Mouse (Mus musculus) embryonic facial prominence, embryonic 10.5 days (tissue): ENCODE measurements at regions not wholly inside any gene's neighbourhood (a gene's known extent, or its start where the extent isn't known, plus 50 kb on each side); places are given as distances from the start of the nearest gene placed in this dataset.
A peak's percentile ranks its signal among the peaks of the same experiment; 100 is the strongest.

ENCODE experiments used
- DNase-seq: peaks from one replicate; pipeline ENCODE4 v3.0.0-alpha.2; 2017; ENCODE audit warnings: low spot score
- H3K27ac ChIP-seq: fragments of 300-500 bp; sonication (generic); replicated peaks from 2 replicates; pipeline ENCODE4 v1.5.1; 2016; ENCODE audit warnings: mild to moderate bottlenecking
- H3K27me3 ChIP-seq: fragments of 300-500 bp; sonication (generic); replicated peaks from 2 replicates; pipeline ENCODE4 v1.6.1; 2016; ENCODE audit warnings: low read depth, mild to moderate bottlenecking; ENCODE audit not compliant: poor library complexity, severe bottlenecking
- H3K36me3 ChIP-seq: fragments of 300-500 bp; sonication (generic); replicated peaks from 2 replicates; pipeline ENCODE4 v1.6.1; 2016; ENCODE audit warnings: mild to moderate bottlenecking, moderate library complexity
- H3K4me1 ChIP-seq: fragments of 300-500 bp; sonication (generic); 2 replicates; pipeline ENCODE4 v1.6.1; 2016
- H3K4me3 ChIP-seq: fragments of 300-500 bp; sonication (generic); 2 replicates; pipeline ENCODE4 v1.5.1; 2016; ENCODE audit warnings: mild to moderate bottlenecking, moderate library complexity
- H3K9me3 ChIP-seq: fragments of 300-500 bp; sonication (generic); 2 replicates; pipeline ENCODE4 v1.6.1; 2016; ENCODE audit warnings: mild to moderate bottlenecking
- WGBS: fragments of 180-500 bp; shearing (Covaris S2); methylation state at CpG from one replicate; pipeline ENCODE4 v1.1.7; 2016; 5-methylcytosine and 5-hydroxymethylcytosine counted together

DNA sequence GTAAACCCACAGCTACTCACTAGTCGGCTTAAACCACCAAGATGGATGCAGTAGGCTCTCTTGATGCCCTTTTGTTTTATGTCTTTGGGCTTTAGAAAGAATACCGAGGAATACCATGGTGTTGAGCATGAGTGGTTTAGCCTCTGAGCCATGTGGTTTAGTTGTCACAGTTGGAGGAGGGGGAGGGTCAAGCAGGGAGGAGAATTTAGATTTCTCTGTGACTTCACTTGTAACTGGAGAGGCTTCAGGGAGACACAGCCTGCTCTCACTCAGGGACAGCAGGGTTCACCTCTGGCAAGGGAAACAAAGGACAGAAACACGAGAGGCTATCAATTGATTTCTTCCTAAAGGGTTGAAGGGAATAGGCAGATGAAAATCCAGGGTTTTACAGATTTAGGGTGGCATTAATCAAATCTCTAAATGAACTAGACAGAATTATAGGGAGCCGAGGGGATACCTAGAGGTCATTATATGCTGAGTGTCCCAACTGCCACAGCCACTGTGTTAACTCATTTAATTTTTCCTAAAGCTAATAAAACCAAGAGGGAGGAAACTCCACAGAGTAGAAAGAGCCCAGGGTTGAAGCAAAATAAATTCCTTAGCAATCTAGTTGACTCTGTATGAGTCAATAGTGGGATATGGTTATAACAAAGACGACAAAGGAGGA, 2113.7 kb upstream of the 5930422O12Rik start:
- no peaks in the 10 kb centered on the region for H3K27me3 ChIP-seq
- no peaks in the 10 kb centered on the region for H3K9me3 ChIP-seq
- no peaks in the 10 kb centered on the region for H3K36me3 ChIP-seq
- WGBS: 49% methylated on average over 5 of the region's 5 CpGs
- H3K4me3 ChIP-seq: no peak overlapping the region
- peak; percentile 11 for DNase-seq
- H3K27ac ChIP-seq: 0 out of 2 replicates have a peak overlapping the region, but pooled peaks have one; percentile 10
- peaks cover 13% of the 10 kb centered on the region for H3K4me1 ChIP-seq

DNA sequence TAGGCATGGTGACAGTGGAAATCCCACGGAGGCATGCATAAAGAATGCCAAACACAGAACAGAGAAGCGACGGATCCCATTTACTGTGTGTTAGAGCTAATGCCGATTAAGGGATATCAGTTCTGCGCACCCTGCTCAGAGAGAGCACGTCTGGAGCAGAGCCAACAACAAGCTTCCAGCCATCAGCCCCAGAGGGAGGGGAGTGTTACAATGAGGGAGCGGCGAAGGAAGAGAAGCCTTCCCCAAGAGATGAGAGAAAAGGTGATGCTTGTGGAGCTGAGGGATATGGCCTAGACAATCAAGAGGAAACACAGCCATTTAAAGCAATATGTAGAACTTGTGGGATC, 2113.2 kb upstream of the 5930422O12Rik start:
- Histone ChIP-seq H3K36me3 (no peaks in the 10 kb centered on the region), H3K4me3 (no peak overlapping the region), H3K9me3 (no peaks in the 10 kb centered on the region), H3K27me3 (no peaks in the 10 kb centered on the region), H3K27ac (no peak overlapping the region), H3K4me1 (peaks cover 13% of the 10 kb centered on the region)
- no peak for DNase-seq
- WGBS: 61% methylated on average over 8 of the region's 8 CpGs

DNA sequence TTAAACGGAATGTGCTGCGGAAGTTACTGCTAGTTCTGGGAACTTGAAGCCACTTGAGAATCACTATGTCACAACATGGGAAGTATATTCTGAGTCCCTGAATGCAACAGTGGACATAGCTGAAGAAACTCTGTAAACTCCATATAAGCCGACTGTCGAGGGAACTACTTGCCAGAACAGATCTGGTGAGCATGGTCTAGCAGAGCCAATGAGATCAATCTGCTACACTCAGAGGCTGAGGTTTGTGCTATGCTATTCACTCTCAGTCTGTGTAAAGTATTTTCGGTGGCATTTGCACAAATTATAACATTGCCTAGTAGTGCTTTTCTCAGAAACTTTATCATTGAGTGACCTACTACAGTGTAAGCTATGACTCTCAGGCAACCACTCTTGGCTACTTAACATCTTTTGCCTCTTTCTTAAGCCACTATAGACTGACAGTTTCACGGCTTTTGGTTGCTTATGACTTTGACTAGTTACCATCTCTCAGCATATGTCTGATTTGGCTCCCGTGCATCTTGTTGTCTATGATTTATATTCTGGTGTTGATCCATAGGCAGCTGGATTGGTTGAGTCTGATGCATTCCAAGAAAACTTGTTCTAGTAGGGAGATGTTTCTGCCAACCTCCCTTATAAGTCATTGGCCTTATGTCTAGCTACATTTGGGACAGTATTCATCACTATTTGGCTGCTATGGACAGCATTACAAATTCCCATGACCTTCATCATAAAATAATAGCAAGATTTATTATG, 2094.8 kb upstream of the 5930422O12Rik start:
- Histone ChIP-seq H3K27me3 (no peaks in the 10 kb centered on the region), H3K36me3 (no peaks in the 10 kb centered on the region), H3K4me1 (no peaks in the 10 kb centered on the region), H3K4me3 (no peak overlapping the region), H3K27ac (no peak overlapping the region), H3K9me3 (no peaks in the 10 kb centered on the region)
- WGBS: 93% methylated on average over 7 of the region's 7 CpGs
- no peak for DNase-seq

DNA sequence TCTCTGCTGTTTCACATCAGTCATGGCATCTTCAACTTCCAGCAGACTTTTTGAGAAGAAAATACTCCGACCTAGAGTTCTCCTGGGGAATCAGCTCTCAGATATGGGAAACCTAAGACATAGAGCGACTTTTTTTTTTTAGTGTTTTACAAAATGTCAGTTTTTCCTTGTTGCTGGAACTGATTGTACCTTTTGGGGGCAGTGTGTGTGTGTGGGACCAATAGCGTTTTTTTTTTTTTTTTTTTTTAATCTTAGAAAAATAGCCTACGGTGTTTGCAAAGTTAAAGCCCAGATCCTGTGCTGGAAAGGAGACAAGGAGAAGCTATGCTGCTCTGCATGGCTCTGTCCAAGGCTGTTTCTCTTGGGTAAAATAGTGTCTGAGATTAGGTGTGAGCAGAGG, 2080.0 kb upstream of the 5930422O12Rik start:
- 78% methylated on average over 4 of the region's 4 CpGs for WGBS
- Histone ChIP-seq H3K27me3 (no peaks in the 10 kb centered on the region), H3K27ac (no peak overlapping the region), H3K4me3 (no peak overlapping the region), H3K36me3 (no peaks in the 10 kb centered on the region), H3K4me1 (no peaks in the 10 kb centered on the region), H3K9me3 (no peaks in the 10 kb centered on the region)
- no peak for DNase-seq

DNA sequence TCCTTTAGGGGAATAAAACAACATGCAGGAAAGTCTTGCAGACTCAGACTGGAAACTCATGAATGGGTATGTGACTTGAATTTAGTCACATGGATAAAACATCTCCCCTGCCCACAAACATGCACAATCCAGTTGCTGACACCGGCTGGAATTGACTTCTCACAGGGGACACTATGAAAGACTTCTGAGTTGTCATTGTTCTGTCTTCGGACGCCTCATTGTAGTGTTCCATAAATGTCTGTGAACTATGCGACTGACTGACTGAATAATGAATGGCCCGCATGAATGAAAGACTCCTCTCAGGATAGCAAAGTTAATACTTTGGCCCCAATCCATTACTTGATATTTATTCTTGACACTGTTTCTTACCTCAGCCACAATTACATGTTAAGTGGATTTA, 2058.9 kb upstream of the 5930422O12Rik start:
- DNase-seq: no peak
- Histone ChIP-seq H3K27me3 (no peaks in the 10 kb centered on the region), H3K4me3 (no peak overlapping the region), H3K27ac (no peak overlapping the region), H3K4me1 (peaks cover 12% of the 10 kb centered on the region; the same call in 1 of the 2 replicates), H3K36me3 (no peaks in the 10 kb centered on the region), H3K9me3 (no peaks in the 10 kb centered on the region)
- WGBS: 75% methylated on average over 5 of the region's 5 CpGs

DNA sequence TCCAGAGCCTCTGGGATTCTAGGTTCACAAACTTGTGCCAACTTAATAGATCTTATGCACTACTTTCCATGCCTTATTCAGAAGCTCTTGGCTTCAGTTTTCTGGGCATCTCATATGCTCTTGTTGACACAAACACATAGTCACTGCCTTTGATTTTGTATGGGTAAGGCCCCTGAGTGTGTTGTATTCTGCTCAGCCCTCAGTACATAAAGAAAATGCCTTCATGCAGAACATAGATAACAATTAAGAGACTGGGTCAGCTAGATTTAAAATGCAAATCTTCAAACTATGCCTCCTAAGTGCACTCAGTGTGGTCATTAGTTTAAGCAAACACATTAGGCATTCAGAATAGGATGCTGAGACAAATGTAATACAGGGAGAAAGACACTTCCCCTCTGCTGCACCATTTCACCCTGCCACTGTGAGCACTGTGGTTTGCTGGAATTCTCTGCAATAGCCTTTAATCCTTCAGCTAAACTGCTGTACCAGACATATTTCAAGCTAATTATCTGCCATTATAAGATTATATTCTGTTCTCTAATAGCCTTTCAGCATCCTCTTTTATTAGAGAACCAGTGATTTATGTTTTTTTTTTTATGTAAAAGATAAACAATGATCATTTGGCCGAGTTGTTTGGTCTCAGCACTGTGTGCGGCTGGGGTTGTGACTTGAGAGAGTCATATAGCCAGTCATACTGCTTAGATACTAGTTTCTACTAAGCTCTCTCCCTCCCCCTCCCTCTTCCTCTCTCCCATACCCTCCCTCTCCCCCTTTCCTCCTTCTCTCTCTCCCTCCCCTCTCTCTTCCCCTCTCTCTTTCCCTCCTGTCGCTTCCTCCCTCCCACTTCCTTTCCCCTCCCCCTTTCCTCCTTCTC, 2058.1 kb upstream of the 5930422O12Rik start:
- Histone ChIP-seq H3K4me3 (no peak overlapping the region), H3K4me1 (peaks cover 12% of the 10 kb centered on the region; the same call in 1 of the 2 replicates), H3K27ac (no peak overlapping the region), H3K27me3 (no peaks in the 10 kb centered on the region), H3K36me3 (no peaks in the 10 kb centered on the region), H3K9me3 (no peaks in the 10 kb centered on the region)
- 56% methylated on average over 3 of the region's 3 CpGs for WGBS
- no peak for DNase-seq

DNA sequence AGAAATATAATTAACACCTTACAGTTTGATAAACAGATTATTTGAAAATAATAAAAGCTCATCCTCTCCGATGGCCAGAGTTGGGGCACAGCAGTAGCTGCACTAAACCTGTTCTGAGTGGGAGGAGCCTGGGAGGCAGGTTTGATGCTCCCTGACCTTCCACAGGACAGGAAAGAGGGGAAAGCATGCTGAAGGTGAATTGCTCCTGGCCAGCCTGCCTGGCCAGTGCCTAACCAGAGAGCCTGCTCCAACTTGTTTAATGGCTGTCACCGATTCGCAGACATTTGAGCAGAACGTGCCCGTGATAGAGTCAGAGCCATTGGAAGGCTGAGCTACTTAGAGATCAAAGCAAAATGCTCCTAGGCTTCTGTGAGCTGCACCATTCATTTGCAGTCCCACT, 2056.9 kb upstream of the 5930422O12Rik start:
- H3K4me3 ChIP-seq: no peak overlapping the region
- no peaks in the 10 kb centered on the region for H3K27me3 ChIP-seq
- 71% methylated on average over 5 of the region's 5 CpGs for WGBS
- H3K4me1 ChIP-seq: peaks cover 12% of the 10 kb centered on the region; the same call in 1 of the 2 replicates
- no peak overlapping the region for H3K27ac ChIP-seq
- no peaks in the 10 kb centered on the region for H3K36me3 ChIP-seq
- DNase-seq: no peak
- H3K9me3 ChIP-seq: no peaks in the 10 kb centered on the region

DNA sequence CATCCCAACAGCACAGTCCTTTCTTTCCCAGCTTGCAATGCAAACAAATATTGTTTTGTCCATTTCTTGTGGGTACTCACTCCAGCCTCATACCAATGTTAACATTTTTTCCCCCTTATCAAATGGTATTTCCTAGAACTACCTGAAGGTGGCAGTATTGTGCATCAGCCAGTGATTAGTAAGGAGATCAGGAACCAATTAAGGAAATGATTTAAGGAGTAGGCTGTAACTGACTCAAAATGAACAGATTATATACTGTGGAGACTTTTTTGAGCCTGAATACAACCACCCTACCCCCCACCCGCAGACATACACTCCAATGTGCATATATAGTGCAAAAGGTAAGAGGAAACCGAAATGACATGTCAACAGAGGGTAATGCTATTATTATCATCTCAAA, 2056.1 kb upstream of the 5930422O12Rik start:
- Histone ChIP-seq H3K4me1 (peaks cover 12% of the 10 kb centered on the region; the same call in 1 of the 2 replicates), H3K9me3 (no peaks in the 10 kb centered on the region), H3K27ac (no peak overlapping the region), H3K27me3 (no peaks in the 10 kb centered on the region), H3K4me3 (no peak overlapping the region), H3K36me3 (no peaks in the 10 kb centered on the region)
- no peak for DNase-seq
- WGBS: 71% methylated on average over 2 of the region's 2 CpGs

DNA sequence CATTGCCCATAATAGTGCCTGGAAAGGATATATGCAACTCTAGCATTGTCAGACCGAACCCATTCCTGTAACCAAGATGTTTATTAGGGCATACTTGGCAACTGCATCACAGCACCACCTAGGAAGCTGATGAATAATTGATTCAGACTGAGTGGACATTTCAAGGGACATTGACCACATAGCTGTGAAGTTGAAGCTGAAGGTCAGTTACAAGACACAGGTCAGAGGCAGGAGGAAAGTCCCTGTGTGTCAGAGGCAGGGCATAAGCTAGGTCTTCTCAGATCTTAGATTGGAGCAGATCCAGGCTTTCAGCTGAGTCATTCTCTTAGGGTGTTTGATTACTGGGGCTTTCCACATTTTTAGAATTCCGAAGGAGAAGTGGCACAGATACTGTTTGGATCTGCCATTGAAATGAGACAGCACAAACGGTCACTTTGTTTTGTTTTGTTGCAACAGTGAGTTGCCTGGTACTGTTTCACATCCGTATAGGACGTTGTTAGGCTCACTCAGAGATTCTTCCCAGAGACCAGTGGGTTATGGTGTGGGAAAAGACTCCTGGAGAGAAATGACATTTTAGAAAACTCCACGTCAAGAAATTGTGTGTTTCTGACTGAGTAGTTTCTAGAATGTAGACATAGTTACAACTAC, 2055.2 kb upstream of the 5930422O12Rik start:
- H3K36me3 ChIP-seq: no peaks in the 10 kb centered on the region
- H3K27ac ChIP-seq: no peak overlapping the region
- H3K4me1 ChIP-seq: peaks cover 12% of the 10 kb centered on the region; the same call in 1 of the 2 replicates
- no peaks in the 10 kb centered on the region for H3K9me3 ChIP-seq
- WGBS: 82% methylated on average over 6 of the region's 6 CpGs
- DNase-seq: no peak
- no peak overlapping the region for H3K4me3 ChIP-seq
- no peaks in the 10 kb centered on the region for H3K27me3 ChIP-seq

DNA sequence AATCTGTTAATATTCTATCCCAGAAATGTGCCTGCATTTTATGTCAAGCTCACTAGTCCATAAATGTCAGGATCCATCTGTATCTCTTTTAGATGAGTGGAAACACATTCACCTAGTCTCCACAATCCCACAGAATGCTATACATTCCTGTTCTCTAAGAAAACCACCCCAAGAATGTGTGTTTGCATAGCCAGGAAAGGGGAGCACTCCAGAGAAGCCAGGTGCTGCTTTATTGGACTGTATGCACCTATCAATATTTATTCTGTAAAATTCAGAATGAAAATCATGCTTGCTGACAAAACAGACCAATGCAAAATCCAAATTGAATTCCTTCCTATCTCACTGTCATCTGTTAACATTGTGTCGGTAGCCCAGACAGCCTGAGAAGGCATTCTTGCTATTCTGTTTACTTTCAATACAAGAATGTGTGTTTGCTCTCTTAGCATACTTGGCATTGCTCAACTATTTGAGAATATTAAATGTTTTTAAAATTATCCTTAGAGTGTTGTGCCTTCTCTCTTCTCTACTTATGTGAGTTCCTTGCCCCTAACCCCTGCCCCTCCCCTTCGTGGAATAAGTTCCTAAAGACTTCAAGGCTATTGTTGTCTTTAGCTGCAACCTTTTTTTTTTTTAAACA, 2050.7 kb upstream of the 5930422O12Rik start:
- no peak for DNase-seq
- 81% methylated on average over 2 of the region's 2 CpGs for WGBS
- H3K36me3 ChIP-seq: no peaks in the 10 kb centered on the region
- H3K4me1 ChIP-seq: no peaks in the 10 kb centered on the region
- no peaks in the 10 kb centered on the region for H3K9me3 ChIP-seq
- H3K27ac ChIP-seq: no peak overlapping the region
- no peaks in the 10 kb centered on the region for H3K27me3 ChIP-seq
- H3K4me3 ChIP-seq: no peak overlapping the region

DNA sequence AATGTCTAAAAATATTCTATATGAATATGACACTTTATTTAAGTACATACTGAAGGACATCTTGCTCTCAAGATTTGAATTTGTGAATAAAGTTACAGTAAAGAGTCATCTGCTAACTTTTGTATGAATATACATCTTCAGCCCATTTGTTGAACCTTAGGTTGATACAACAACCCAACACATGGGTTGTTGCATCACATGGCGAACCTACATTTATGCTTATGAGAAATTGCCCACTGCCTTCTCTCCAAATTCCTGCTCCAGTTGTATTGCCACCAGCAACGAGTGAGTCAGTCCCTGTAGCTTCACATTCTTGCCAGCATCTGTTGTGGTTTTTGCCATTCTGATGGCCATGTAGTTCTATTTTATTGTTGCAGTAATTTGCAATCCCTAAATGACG, 2023.7 kb upstream of the 5930422O12Rik start:
- Histone ChIP-seq H3K4me1 (0 out of 2 replicates have a peak, but pooled peaks cover 7% of the 10 kb centered on the region), H3K9me3 (no peaks in the 10 kb centered on the region), H3K27me3 (no peaks in the 10 kb centered on the region), H3K27ac (no peak overlapping the region), H3K4me3 (no peak overlapping the region), H3K36me3 (no peaks in the 10 kb centered on the region)
- 81% methylated on average over 3 of the region's 3 CpGs for WGBS
- no peak for DNase-seq

DNA sequence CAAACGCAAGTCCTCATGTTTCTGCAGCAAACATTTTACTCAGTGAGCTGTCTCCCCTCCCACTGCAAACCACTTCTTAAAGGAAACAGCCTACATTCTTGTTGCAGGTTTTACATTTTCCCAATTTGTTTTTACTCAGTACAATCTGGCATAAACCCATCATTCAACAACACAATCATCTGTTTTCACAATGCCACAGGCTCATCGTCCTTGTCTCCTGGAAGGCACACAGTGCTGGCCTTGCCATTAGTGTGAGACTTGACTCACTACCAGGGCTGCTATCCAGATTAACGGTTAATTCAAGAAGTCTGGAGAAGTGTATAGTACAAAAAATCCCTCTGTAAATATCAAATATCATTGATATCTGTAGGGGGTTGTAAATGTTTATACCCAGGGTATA, 2006.3 kb upstream of the 5930422O12Rik start:
- H3K9me3 ChIP-seq: no peaks in the 10 kb centered on the region
- whole genome bisulfite sequencing: 73% methylated on average over 3 of the region's 3 CpGs
- DNase-seq: no peak
- H3K27me3 ChIP-seq: no peaks in the 10 kb centered on the region
- no peak overlapping the region for H3K27ac ChIP-seq
- H3K4me3 ChIP-seq: no peak overlapping the region
- no peaks in the 10 kb centered on the region for H3K4me1 ChIP-seq
- no peaks in the 10 kb centered on the region for H3K36me3 ChIP-seq
